Mouse (Mus musculus): ENCODE measurements around the gene Galnt16. TPM values are rescaled to one million over a fixed set of nuclear protein-coding genes. Genes with fewer than 3 reads are reported as not detected.
A peak's percentile ranks its signal among the peaks of the same experiment; 100 is the strongest.

The Galnt16 gene
- polyA plus RNA-seq, 2 experiments from 2014 or later: not detected

- no peak for ATAC-seq
Observed at GRCm38 (mm10) chr12:80601597-80602269, 83.7 kb downstream of the Galnt16 start.

- ATAC-seq: no peak
Observed at GRCm38 (mm10) chr12:80602432-80602831, 84.4 kb downstream of the Galnt16 start.

GRCm38 (mm10) chr12:80603566-80603965 is 85.5 kb downstream of the Galnt16 start:
- no peak for ATAC-seq

- no peak for ATAC-seq
Observed at GRCm38 (mm10) chr12:80604218-80604617, 86.1 kb downstream of the Galnt16 start.

- no peak for ATAC-seq
Observed at GRCm38 (mm10) chr12:80608576-80608975, 90.5 kb downstream of the Galnt16 start.

- no peak for ATAC-seq
Observed at GRCm38 (mm10) chr12:80609928-80610327, 91.9 kb downstream of the Galnt16 start.

GRCm38 (mm10) chr12:80612113-80612791 is 94.2 kb downstream of the Galnt16 start:
- no peak for ATAC-seq

- ATAC-seq: no peak
Observed at GRCm38 (mm10) chr12:80615371-80616257, 97.5 kb downstream of the Galnt16 start.

- ATAC-seq: no peak
Observed at GRCm38 (mm10) chr12:80620501-80620900, 102.4 kb downstream of the Galnt16 start.

- ATAC-seq: no peak
Observed at GRCm38 (mm10) chr12:80631790-80632189, 113.7 kb downstream of the Galnt16 start.

- peak; percentile 28 for ATAC-seq
Observed at GRCm38 (mm10) chr12:80642725-80643692, 124.9 kb downstream of the Galnt16 start.

- ATAC-seq: peak; percentile 84
Observed at GRCm38 (mm10) chr12:80643693-80644505, 125.8 kb downstream of the Galnt16 start, which contains the start of the genes Slc39a9 and Erh. Gene Slc39a9 (plus strand): TSS chr12:80643883. Gene Erh (minus strand): TSS chr12:80644341.

GRCm38 (mm10) chr12:80644506-80644868 is 126.4 kb downstream of the Galnt16 start:
- no peak for ATAC-seq

- ATAC-seq: no peak
Observed at GRCm38 (mm10) chr12:80646377-80646776, 128.3 kb downstream of the Galnt16 start.

- no peak for ATAC-seq
Observed at GRCm38 (mm10) chr12:80653951-80654658, 136.0 kb downstream of the Galnt16 start.

GRCm38 (mm10) chr12:80654659-80655025 is 136.6 kb downstream of the Galnt16 start:
- ATAC-seq: no peak

- no peak for ATAC-seq
Observed at GRCm38 (mm10) chr12:80658661-80659060, 140.6 kb downstream of the Galnt16 start.

GRCm38 (mm10) chr12:80662322-80662721 is 144.2 kb downstream of the Galnt16 start:
- no peak for ATAC-seq

GRCm38 (mm10) chr12:80663935-80664334 is 145.9 kb downstream of the Galnt16 start:
- ATAC-seq: no peak

- ATAC-seq: no peak
Observed at GRCm38 (mm10) chr12:80668391-80668790, 150.3 kb downstream of the Galnt16 start.

Data from activated CD4-positive, CD25-positive, alpha-beta regulatory T cell, adult 4 months (primary cell).